In genomic region chr9:64020171-64020605, GRCm38 (mm10) we compare ENCODE assay signal across 9 mouse cellular contexts. TPM values are rescaled to one million over a fixed set of nuclear protein-coding genes. Genes with fewer than 3 reads are reported as not detected.
DNase-seq lines count a peak whose midpoint lies in the region; ATAC-seq and TF ChIP-seq lines count a peak whose summit lies in the region.
"Had no signal": no experiment of that assay in that cellular context is flagged by ENCODE, and none has a peak within 500 bp of the region (broad histone marks: within the 10 kb centered on the region; RNA-seq: fewer than 3 reads in every experiment).

No protein-coding gene starts in this region.

- under 1% methylated on average over 50 of the region's 50 CpGs for WGBS in forebrain, embryonic 13.5 days
- under 1% methylated on average over 50 of the region's 50 CpGs for WGBS in intestine, embryonic 15.5 days
- under 1% methylated on average over 45 of the region's 50 CpGs for WGBS in lung, postnatal 0 days

- no peaks in the 10 kb centered on the region; the same call in 1 of the 2 replicates for H3K36me3 ChIP-seq in erythroblast, embryonic 14.5 days (ENCODE audit: control insufficient read depth)
- H3K36me3 ChIP-seq in E14TG2a.4 (ENCODE audit: insufficient read depth, low read length) = peaks cover 6% of the 10 kb centered on the region; the same call in 1 of the 2 replicates
- no peaks in the 10 kb centered on the region for H3K36me3 ChIP-seq in forebrain, embryonic 13.5 days (ENCODE audit: poor library complexity, severe bottlenecking)
- H3K36me3 ChIP-seq in intestine, embryonic 15.5 days = no peaks in the 10 kb centered on the region
- H3K36me3 ChIP-seq in lung, postnatal 0 days (ENCODE audit: insufficient read depth, low read length) = 0 out of 2 replicates have a peak, but pooled peaks cover 3% of the 10 kb centered on the region

- DNase-seq in lung, postnatal 0 days (ENCODE audit: low spot score) = peak; percentile 67
- no peak for DNase-seq in natural killer cell, adult 2 months (ENCODE audit: low spot score in 2 of 2)
- DNase-seq in cerebellum, postnatal 4 days (ENCODE audit: low spot score in 2 of 2) = no peak

- TF ChIP-seq EP300 in lung, postnatal 0 days (IDR thresholded peaks at IDR 0.05) = no peak

- peak overlapping the region; percentile 72 for H3K4me3 ChIP-seq in erythroblast, embryonic 14.5 days (replicated peaks)
- peak overlapping the region; percentile 88 for H3K4me3 ChIP-seq in E14TG2a.4 (replicated peaks; ENCODE audit: low read length)
- peak overlapping the region; percentile 61 for H3K4me3 ChIP-seq in forebrain, embryonic 13.5 days
- H3K4me3 ChIP-seq in intestine, embryonic 15.5 days (replicated peaks) = peak overlapping the region; percentile 91
- H3K4me3 ChIP-seq in lung, postnatal 0 days (ENCODE audit: low read depth, low read length) = peak overlapping the region; percentile 84

- no peak for TF ChIP-seq CTCF in E14TG2a.4 (conservative IDR thresholded peaks at IDR 0.05; ENCODE audit: low read length)
- no peak for TF ChIP-seq CTCF in lung, postnatal 0 days (IDR thresholded peaks at IDR 0.05)

- H3K4me2 ChIP-seq in forebrain, embryonic 13.5 days = peak overlapping the region; percentile 89
- H3K4me2 ChIP-seq in intestine, embryonic 15.5 days (replicated peaks) = peak overlapping the region; percentile 92
- peak overlapping the region; percentile 86 for H3K4me2 ChIP-seq in lung, postnatal 0 days (replicated peaks; ENCODE audit: low read depth, low read length)

- peaks cover 95% of the 10 kb centered on the region for H3K4me1 ChIP-seq in erythroblast, embryonic 14.5 days (ENCODE audit: control insufficient read depth)
- H3K4me1 ChIP-seq in E14TG2a.4 (replicated peaks; ENCODE audit: low read depth, low read length) = peaks cover 67% of the 10 kb centered on the region
- H3K4me1 ChIP-seq in forebrain, embryonic 13.5 days = peaks cover 76% of the 10 kb centered on the region
- H3K4me1 ChIP-seq in intestine, embryonic 15.5 days (replicated peaks) = peaks cover 48% of the 10 kb centered on the region
- H3K4me1 ChIP-seq in lung, postnatal 0 days (ENCODE audit: insufficient read depth, low read depth, low read length) = peaks cover 13% of the 10 kb centered on the region; the same call in 1 of the 2 replicates

- H3K27me3 ChIP-seq in erythroblast, embryonic 14.5 days (ENCODE audit: control insufficient read depth) = peaks cover 66% of the 10 kb centered on the region
- peaks cover 20% of the 10 kb centered on the region for H3K27me3 ChIP-seq in E14TG2a.4 (ENCODE audit: insufficient read depth, low read length)
- H3K27me3 ChIP-seq in forebrain, embryonic 13.5 days = peaks cover 62% of the 10 kb centered on the region
- H3K27me3 ChIP-seq in intestine, embryonic 15.5 days (replicated peaks) = no peaks in the 10 kb centered on the region
- H3K27me3 ChIP-seq in lung, postnatal 0 days (replicated peaks; ENCODE audit: insufficient read depth, low read length) = no peaks in the 10 kb centered on the region
- H3K27me3 ChIP-seq: Patski had no signal

- peak overlapping the region; percentile 78 for H3K27ac ChIP-seq in forebrain, embryonic 13.5 days
- peak overlapping the region; percentile 93 for H3K27ac ChIP-seq in intestine, embryonic 15.5 days
- peak overlapping the region; percentile 94 for H3K27ac ChIP-seq in lung, postnatal 0 days (ENCODE audit: low read length)

- peaks cover 22% of the 10 kb centered on the region; the same call in 1 of the 2 replicates for H3K9me3 ChIP-seq in erythroblast, embryonic 14.5 days (ENCODE audit: control insufficient read depth, low read length)
- no peaks in the 10 kb centered on the region for H3K9me3 ChIP-seq in E14TG2a.4 (ENCODE audit: low read length)
- H3K9me3 ChIP-seq in forebrain, embryonic 13.5 days (replicated peaks) = no peaks in the 10 kb centered on the region
- no peaks in the 10 kb centered on the region for H3K9me3 ChIP-seq in intestine, embryonic 15.5 days
- H3K9me3 ChIP-seq in lung, postnatal 0 days (ENCODE audit: low read length) = no peaks in the 10 kb centered on the region

- H3K9ac ChIP-seq in forebrain, embryonic 13.5 days = peak overlapping the region; percentile 88
- H3K9ac ChIP-seq in intestine, embryonic 15.5 days = peak overlapping the region; percentile 97
- H3K9ac ChIP-seq in lung, postnatal 0 days (replicated peaks; ENCODE audit: low read depth) = peak overlapping the region; percentile 89

- no peak for ATAC-seq in erythroblast, adult 5-6 weeks (replicated peaks; ENCODE audit: low FRiP score, poor library complexity, severe bottlenecking)
- no peak for ATAC-seq in forebrain, embryonic 13.5 days
- no peak for ATAC-seq in intestine, embryonic 15.5 days
- no peak for ATAC-seq in lung, postnatal 0 days
- ATAC-seq: Patski had no signal

RNA-seq across cellular contexts. Expression of gene Smad6, which starts 1.7 kb away (rescaled TPM):
- 0.62 TPM in 2 replicates for polyA plus RNA-seq in erythroblast, embryonic 14.5 days (2012)
- total RNA-seq in erythroblast, adult 5-6 weeks (2015; ENCODE audit: low replicate concordance) = not detected in 2 replicates
- 0.60 TPM in 1 of 2 replicates, not detected in the other for total RNA-seq in erythroblast, adult 5-6 weeks (2017; ENCODE audit: low replicate concordance)
- polyA plus RNA-seq in forebrain, embryonic 13.5 days (2015; fragmentation: Nextera tagmentation; extraction: Ambion mirVana) = 1.6 and 1.7 TPM in 2 replicates
- 11.9 and 13.0 TPM in 2 replicates for polyA plus RNA-seq in intestine, embryonic 15.5 days (2015; fragmentation: Nextera tagmentation; extraction: Ambion mirVana)
- polyA plus RNA-seq in lung, postnatal 0 days (2015; fragmentation: Nextera tagmentation; extraction: Ambion mirVana) = 13.4 and 15.3 TPM in 2 replicates
